Mouse (Mus musculus) megakaryocyte progenitor cell, adult 5-6 weeks (primary cell): Measurements from ENCODE around the gene Zbtb4. TPM values are rescaled to one million over a fixed set of nuclear protein-coding genes. Genes with fewer than 3 reads are reported as not detected.
A peak's percentile ranks its signal among the peaks of the same experiment; 100 is the strongest.

Experiments
- ATAC-seq: replicated peaks from 2 replicates; pipeline ENCODE4 v1.8.0; 2016; ENCODE audit warnings: mild to moderate bottlenecking, moderate TSS enrichment, inconsistent platforms; ENCODE audit not compliant: poor library complexity
- total RNA-seq, 2 experiments: library from RNA; stranded (forward) in 1 of 2; stranded (reverse) in 1 of 2; fragments of 157-497, 149-512 nt in 1 of 2; fragments of 200-1000 nt in 1 of 2; gene quantifications; 2 replicates each; pipeline versions ENCODE4 v1.2.3 to v1.2.4; 2015 to 2017

The Zbtb4 gene
- total RNA-seq, 2 experiments from 2014 or later, result 0.54 to 1.5 TPM

DNA sequence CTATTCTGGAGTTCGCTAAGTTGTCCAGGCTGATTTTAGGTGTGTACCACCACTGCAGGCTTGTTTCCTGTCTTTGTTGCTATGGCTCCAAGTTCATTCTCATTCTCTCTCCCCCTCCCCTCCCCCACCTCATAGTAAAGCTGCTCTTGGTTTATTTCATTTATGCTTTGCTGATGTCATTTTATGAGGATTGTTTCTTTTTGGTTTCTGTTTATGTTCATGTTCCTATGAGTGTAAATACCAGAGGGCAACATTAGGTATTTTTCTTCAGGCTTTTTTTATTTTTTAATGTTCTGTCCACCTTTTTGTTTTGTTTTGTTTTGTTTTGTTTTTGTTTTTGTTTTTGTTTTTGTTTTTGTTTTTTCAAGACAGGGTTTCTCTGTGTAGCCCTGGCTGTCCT lies 3.8 kb upstream of the Zbtb4 start, which contains the start of gene Slc35g3:
TSS of gene Slc35g3 (minus strand) at position 101 of the 400 bp plus-strand sequence.
- ATAC-seq, result no peak

DNA sequence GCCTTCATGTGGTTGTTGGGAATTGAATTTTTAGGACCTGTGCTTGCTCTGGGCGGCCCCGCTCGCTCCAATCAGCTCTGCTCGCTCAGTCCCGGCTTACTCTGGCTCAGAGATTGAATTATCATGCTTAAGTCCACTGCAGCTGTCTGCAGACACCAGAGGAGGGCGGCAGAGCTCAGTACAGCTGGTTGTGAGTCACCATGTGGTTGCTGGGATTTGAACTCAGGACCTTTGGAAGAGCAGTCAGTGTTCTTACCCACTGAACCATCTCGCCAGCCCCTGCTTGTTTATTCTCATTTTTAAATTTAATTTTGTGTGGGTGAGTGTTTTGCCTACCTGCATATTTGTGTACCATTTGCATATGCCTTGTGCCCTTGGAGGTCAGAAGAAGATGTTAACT lies 2.2 kb upstream of the Zbtb4 start:
- no peak for ATAC-seq

GRCm38 (mm10) chr11:69766126-69766609 lies 456 bp downstream of the Zbtb4 start:
- ATAC-seq, result peak; percentile 87

GRCm38 (mm10) chr11:69766872-69767624 lies 1.3 kb downstream of the Zbtb4 start:
- no peak for ATAC-seq

DNA sequence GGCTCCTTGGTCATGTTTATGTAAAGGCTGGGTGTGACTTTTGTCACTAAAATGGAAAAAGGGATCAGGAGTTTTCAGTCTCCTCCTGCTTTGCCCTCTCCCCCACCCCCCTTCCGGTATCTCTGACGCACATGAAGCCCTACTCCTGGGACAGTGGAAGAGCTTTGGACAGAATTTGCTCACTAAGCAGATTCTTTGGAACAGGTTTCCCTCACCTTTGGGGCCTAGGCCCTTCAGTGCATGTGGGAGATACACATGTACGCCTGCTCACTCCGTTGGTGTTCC lies 1.9 kb downstream of the Zbtb4 start:
- no peak for ATAC-seq

GRCm38 (mm10) chr11:69774961-69775360 lies 9.2 kb downstream of the Zbtb4 start:
- no peak for ATAC-seq

- ATAC-seq, result no peak
These were observed 10.0 kb downstream of the Zbtb4 start for GRCm38 (mm10) chr11:69775716-69776115.

GRCm38 (mm10) chr11:69776488-69776887 lies 10.8 kb downstream of the Zbtb4 start:
- ATAC-seq, result no peak

DNA sequence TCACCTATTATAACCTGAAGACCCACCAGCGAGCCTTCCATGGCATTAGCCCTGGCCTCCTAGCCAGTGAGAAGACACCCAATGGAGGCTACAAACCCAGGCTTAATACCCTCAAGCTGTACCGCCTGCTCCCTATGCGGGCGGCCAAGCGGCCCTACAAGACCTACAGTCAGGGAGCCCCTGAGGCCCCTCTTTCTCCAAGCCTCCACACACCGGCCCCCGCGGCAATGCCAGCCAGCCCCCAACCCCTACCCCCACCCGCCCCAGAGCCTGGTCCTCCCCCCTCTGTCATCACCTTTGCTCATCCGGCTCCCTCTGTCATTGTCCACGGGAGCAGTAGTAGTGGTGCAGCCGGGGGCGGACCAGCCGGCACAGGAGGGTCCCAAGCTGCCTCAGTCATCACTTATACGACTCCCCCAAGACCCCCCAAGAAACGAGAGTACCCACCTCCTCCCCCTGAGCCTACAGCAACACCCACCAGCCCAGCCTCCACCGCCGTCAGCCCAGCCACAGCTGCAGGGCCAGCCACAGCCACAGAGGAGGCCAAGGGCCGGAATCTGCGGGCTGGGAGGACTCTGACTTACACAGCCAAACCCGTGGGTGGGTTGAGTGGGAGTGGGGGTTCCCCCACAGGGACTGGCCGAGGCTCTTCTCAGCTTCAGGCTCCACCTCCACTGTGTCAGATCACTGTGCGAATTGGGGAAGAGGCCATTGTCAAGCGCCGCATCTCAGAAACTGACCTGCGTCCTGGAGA lies 12.0 kb downstream of the Zbtb4 start:
- no peak; the same call in 1 of the 2 replicates for ATAC-seq

DNA sequence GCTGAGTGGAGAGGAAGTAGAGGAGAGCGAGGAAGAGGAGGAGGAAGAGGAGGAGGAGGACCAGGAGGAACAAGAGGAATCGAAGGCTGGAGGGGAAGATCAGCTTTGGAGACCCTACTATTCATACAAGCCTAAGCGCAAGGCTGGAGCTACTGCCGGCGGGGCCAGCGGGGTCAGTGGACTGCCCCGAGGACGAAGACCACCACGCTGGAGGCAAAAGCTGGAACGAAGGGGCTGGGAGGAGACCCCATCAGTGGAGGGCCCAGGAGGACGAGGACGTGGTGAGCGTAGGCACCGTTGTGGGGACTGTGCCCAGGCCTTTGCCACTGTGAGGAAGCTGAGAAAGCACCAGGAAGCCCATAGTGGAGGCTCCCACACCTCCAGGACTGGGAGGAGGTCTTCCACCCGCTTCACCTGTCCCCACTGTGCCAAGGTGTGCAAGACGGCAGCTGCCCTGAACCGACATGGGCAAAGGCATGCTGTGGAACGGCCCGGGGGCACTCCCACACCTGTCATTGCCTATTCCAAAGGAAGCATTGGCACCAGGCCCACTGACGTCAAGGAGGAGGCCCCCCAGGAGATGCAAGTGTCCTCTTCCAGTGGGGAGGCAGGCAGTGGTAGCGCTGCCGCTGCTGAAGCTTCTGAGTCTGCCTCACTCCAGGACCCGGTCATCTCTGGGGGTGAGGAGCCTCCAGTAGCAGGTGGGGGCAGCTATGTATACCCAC lies 12.7 kb downstream of the Zbtb4 start:
- no peak for ATAC-seq

GRCm38 (mm10) chr11:69778985-69779384 lies 13.3 kb downstream of the Zbtb4 start:
- ATAC-seq, result no peak

DNA sequence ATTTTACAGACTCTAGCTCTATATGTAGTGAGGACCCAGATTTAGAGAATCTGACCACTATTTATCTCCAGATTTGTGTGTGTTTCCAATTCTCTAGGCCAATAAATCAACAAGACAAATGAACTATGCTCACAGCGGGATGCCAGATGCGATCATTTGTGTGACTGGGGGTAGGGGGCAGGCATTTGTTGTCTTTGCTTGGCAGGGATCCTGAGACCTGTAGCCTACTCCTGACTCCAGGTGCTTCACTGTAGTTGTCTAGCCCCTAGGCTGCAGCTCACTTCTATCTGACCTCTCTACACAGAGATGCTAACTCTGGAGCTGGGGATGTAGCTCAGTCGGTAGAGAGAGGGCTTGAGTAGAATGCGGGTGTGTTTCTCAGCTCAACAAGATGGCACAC lies 16.1 kb downstream of the Zbtb4 start:
- no peak for ATAC-seq

DNA sequence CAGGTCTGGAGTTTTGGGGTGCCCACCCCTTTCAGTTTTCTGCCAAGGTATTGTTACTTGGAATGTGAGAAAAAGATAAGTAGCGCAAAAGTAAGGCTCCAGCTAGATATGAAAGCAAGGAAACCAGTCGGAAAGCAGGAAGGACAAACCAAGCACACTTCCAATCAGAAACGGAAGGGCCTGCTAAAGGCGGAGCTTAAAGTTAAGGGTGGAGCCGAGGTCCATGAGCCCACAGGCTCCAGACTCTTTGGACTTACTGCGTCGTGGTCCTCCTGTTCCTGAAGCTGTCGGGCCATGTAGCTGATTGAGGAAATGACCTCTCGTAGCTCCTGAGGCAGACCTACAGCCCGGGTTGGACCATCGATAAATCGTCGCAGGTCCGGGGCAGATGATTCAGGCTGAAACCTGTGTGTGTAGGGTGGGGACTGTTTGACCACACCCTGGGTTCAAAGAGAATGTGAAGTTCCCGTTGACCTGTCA lies 19.1 kb downstream of the Zbtb4 start:
- peak; percentile 96 for ATAC-seq

GRCm38 (mm10) chr11:69787306-69787705 lies 21.6 kb downstream of the Zbtb4 start:
- no peak for ATAC-seq

- no peak for ATAC-seq
These were observed 23.7 kb downstream of the Zbtb4 start for GRCm38 (mm10) chr11:69789431-69789830.

- no peak for ATAC-seq
These were observed 25.7 kb downstream of the Zbtb4 start for GRCm38 (mm10) chr11:69791420-69791819.

DNA sequence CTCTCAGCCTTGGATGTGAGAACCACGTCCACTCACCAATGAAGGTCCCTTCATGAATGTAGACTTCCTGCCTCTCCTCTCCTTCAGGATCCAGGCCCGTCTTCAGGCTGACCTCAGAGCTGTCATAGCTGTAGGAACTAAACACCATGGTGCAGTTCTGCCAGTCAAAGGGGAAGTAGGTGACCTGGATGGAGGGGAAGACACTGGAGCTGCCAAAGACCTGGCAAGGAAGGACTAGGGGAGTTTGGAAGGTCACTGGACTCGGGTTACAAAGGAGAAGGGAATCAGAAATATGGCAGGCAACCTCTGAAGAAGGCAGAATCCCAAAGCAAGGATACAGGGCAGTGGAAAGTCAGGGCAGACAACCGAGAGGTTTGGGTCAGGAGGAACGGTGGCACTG lies 27.7 kb downstream of the Zbtb4 start:
- no peak for ATAC-seq

- peak; percentile 97 for ATAC-seq
These were observed 29.7 kb downstream of the Zbtb4 start, which contains the start of gene Chrnb1 for GRCm38 (mm10) chr11:69795168-69795982. Gene Chrnb1, minus strand, starts transcription at chr11:69795943.

DNA sequence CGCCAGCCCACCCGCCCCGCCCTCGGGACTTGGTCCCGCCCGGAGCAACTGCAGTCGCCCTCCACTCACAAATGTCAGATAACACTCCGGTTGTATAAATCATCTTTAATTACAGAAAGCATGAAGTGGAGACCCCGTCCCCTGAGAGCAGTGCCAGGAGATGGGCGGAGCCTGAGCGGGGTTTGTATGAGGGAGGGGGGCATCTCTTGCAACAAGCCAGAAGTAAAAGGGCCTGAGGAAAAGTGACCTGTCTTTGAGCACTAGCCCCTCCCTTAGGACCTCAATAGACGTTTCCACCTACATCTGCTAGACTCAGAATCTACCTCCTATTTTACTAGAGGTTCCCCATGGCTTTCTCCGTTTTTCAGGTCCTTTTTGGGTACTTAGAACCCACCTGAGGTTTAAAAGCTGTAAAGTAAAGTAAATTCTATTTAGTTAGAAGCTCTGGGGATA lies 30.3 kb downstream of the Zbtb4 start:
- no peak for ATAC-seq

GRCm38 (mm10) chr11:69797924-69798323 lies 32.2 kb downstream of the Zbtb4 start:
- no peak for ATAC-seq
